Mouse (Mus musculus) lung, adult 2 months (tissue): Measurements from ENCODE around the gene Frem1.

ENCODE experiments used
- CTCF ChIP-seq: fragments of 200-500 bp; IDR thresholded peaks from 2 replicates; pipeline ENCODE4 v1.5.1; 2011; ENCODE audit warnings: mild to moderate bottlenecking, low read length, control low read depth; ENCODE audit not compliant: insufficient read depth
- POLR2A ChIP-seq: fragments of 200-500 bp; IDR thresholded peaks from 2 replicates; pipeline ENCODE4 v1.6.1; 2011; ENCODE audit warnings: low read depth, mild to moderate bottlenecking, control low read depth, low read length, borderline replicate concordance; ENCODE audit errors: extremely low read depth

DNA sequence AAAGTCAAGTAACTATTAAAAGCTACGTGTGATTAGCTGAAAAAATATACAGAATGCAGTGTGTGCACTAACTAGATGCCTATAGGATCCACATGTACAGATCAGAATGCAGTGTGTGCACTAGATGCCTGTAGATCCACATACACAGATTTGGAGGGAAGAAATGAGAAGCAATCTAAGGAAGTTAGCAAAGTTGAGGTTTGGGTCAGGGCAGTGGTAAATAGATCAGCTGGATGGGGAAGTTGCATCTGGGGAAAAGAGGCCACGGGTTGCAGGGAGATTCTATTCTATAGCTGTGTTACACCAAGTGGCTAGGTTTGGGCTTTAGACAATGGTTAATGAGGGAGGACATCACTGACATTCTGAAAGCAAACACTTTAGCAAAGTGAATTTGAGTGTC is 133.5 kb downstream of the Frem1 start:
- no peak for TF ChIP-seq CTCF
- TF ChIP-seq POLR2A = no peak
